Mouse (Mus musculus): ENCODE data around the gene Hgfac. TPM values are rescaled to one million over a fixed set of nuclear protein-coding genes. Genes with fewer than 3 reads are reported as not detected.

The Hgfac gene
- polyA plus RNA-seq, 1 experiment, result not detected

Other genes with a start within 250 kb of the Hgfac start
- 0.92 TPM in 1 of 2 replicates, not detected in the other for gene Msantd1, start 133.5 kb upstream of the Hgfac start, polyA plus RNA-seq (2012; ENCODE audit: insufficient read depth, insufficient read length, missing spikeins)
- 2.7 and 4.7 TPM in 2 replicates for gene Rgs12, start 92.1 kb upstream of the Hgfac start, polyA plus RNA-seq (2012; ENCODE audit: insufficient read depth, insufficient read length, missing spikeins)
- 0.46 TPM in 1 of 2 replicates, not detected in the other for gene Dok7, start 15.3 kb downstream of the Hgfac start, polyA plus RNA-seq (2012; ENCODE audit: insufficient read depth, insufficient read length, missing spikeins)
- 33.0 and 44.9 TPM in 2 replicates for gene Lrpap1, start 64.3 kb downstream of the Hgfac start, polyA plus RNA-seq (2012; ENCODE audit: insufficient read depth, insufficient read length, missing spikeins)
- gene Adra2c, start 236.8 kb downstream of the Hgfac start, polyA plus RNA-seq (2012; ENCODE audit: insufficient read depth, insufficient read length, missing spikeins), result not detected in 2 replicates